Mouse (Mus musculus) erythroblast, embryonic 14.5 days (primary cell): Measurements from ENCODE around the gene Tat.

Source experiments
- GATA1 ChIP-seq: IDR thresholded peaks from 2 replicates; pipeline ENCODE4 v1.6.1; 2012; ENCODE audit warnings: low read length, inconsistent platforms, mixed read lengths
- TAL1 ChIP-seq: IDR thresholded peaks from 3 replicates; pipeline ENCODE4 v1.6.1; 2012; ENCODE audit warnings: low read length, inconsistent platforms, mixed read lengths

- TF ChIP-seq GATA1, result no peak
- TF ChIP-seq TAL1, result no peak
These were observed 7.7 kb upstream of the Tat start for GRCm38 (mm10) chr8:109982386-109983105.
